Mouse (Mus musculus) spleen, adult 10 weeks (tissue): ENCODE results near the gene Zfp619. TPM values are rescaled to one million over a fixed set of nuclear protein-coding genes. Genes with fewer than 3 reads are reported as not detected.

Source experiments
- polyA plus RNA-seq: library from polyadenylated mRNA; stranded (reverse); fragments of 350-450 nt; fragmentation: Illumina TruSeq; extraction: RNeasy Lipid Tissue Mini Kit (QIAGEN cat#74804); gene quantifications from one replicate; pipeline ENCODE4 v1.2.3, GENCODE M21; 2015; ENCODE audit warnings: low replicate concordance; ENCODE audit not compliant: insufficient read depth

The Zfp619 gene
- 5.7 TPM for polyA plus RNA-seq

GRCm38 (mm10) chr7:39517616-39518177 is at the start of gene Zfp619:
Gene Zfp619 (plus strand): TSS chr7:39517766.

Other genes with a start within 250 kb of the Zfp619 start
- gene Gm5114, start 104.6 kb upstream of the Zfp619 start, polyA plus RNA-seq, result not detected